Mouse (Mus musculus): ENCODE measurements around the gene Syce2. TPM values are rescaled to one million over a fixed set of nuclear protein-coding genes. Genes with fewer than 3 reads are reported as not detected.

Gene Syce2
- polyA plus RNA-seq, 1 experiment from 2014 or later: 49.0 TPM

DNA sequence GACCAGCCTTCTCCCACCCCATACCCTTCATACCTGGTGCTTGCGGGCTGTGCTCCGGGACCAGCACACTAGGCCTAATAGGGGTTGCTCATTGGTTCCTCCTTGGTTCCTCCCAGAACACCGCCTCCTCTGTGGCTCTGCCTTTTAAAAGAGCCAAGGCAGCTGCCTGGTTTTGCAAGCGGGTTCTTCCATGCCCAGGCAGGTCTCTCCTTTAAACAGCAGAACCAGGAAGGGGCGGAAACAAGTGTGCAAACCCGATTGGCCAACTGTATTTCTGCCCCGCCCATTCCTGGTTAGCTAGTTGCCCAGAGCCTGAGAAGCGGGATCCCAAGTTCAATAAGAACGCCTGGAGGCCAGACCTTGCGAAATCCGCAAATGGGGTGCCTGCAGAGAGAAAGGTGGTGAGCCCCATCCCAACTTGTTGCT is 21.8 kb downstream of the Syce2 start, which contains the start of gene Gcdh:
Gene Gcdh (minus strand): TSS at position 213 of the 426 bp plus-strand sequence.
- peak; percentile 98 for ATAC-seq (ENCODE audit: insufficient read depth, low FRiP score)
- 0% methylated on average over 11 of the region's 11 CpGs for WGBS

DNA sequence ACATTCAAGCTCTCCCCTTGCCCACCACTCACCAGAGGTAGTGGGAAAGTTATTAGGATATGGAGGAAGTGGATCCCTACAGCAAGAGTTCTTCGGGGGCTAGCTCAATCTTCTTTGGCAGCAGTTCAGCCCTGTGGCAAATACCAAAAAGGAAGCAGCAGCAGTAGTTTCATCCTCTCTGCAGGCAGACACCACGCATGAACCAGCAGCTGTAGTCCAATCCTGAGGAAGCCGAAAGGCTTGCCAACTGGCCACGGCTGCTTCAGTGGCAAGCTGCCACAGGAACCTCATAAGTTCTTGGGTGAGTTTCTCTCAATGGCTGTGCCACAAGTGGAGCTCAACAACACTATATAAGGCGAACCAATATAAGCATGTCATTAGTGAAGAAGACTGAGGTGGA is 24.1 kb downstream of the Syce2 start:
- H3K36me3 ChIP-seq (ENCODE audit: control insufficient read depth, insufficient read depth, low read length): no peaks in the 10 kb centered on the region
- H3K4me3 ChIP-seq (replicated peaks; ENCODE audit: low read length): no peak overlapping the region
- H3K27me3 ChIP-seq (ENCODE audit: control insufficient read depth, insufficient read depth, low read length): no peaks in the 10 kb centered on the region
- peaks cover 7% of the 10 kb centered on the region; the same call in 1 of the 2 replicates for H3K4me1 ChIP-seq (ENCODE audit: control insufficient read depth, insufficient read depth, low read length)
- ATAC-seq (ENCODE audit: insufficient read depth, low FRiP score): no peak
- H3K9ac ChIP-seq (ENCODE audit: low read length): no peak overlapping the region
- no peaks in the 10 kb centered on the region for H3K9me3 ChIP-seq (replicated peaks; ENCODE audit: control insufficient read depth, low read length)
- WGBS: 83% methylated on average over 5 of the region's 5 CpGs
- no peak overlapping the region for H3K27ac ChIP-seq (ENCODE audit: low read length)
- H3K4me2 ChIP-seq (ENCODE audit: low read depth, low read length): no peak overlapping the region

More for the DNA sequence above, 21.8 kb downstream of the Syce2 start, which contains the start of gene Gcdh:
- H3K4me1 ChIP-seq (ENCODE audit: control insufficient read depth, insufficient read depth, low read length): peaks cover 7% of the 10 kb centered on the region; the same call in 1 of the 2 replicates
- no peaks in the 10 kb centered on the region for H3K9me3 ChIP-seq (replicated peaks; ENCODE audit: control insufficient read depth, low read length)
- H3K36me3 ChIP-seq (ENCODE audit: control insufficient read depth, insufficient read depth, low read length): no peaks in the 10 kb centered on the region
- no peak within 1 kb of the TSS for H3K27ac ChIP-seq (ENCODE audit: low read length)
- H3K4me3 ChIP-seq (replicated peaks; ENCODE audit: low read length): peak within 1 kb of the TSS; percentile 85
- peak within 1 kb of the TSS; percentile 94 for H3K4me2 ChIP-seq (ENCODE audit: low read depth, low read length)
- no peaks in the 10 kb centered on the region for H3K27me3 ChIP-seq (ENCODE audit: control insufficient read depth, insufficient read depth, low read length)
- peak within 1 kb of the TSS; percentile 81 for H3K9ac ChIP-seq (ENCODE audit: low read length)

DNA sequence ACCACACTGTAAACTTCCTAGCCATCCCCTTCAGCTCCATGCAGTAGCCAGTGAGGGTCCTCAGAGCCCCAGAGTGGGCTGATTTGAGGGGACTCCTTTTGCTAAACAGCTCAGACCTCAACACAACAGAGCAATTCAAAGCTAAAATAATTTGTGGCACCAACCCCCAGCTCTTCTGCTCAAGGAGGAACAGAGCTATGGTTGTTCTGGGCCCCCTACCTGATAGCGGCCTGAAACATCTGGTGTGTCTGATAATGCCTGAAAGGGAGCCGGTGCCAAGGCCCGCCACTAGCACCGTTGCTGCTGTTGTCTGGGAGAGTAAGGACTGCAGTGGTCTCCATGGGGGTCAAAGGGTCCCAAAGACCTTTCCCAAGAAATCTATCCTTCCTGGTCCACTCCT is 29.2 kb downstream of the Syce2 start:
- Histone ChIP-seq H3K4me1 (ENCODE audit: control insufficient read depth, insufficient read depth, low read length) (peaks cover 9% of the 10 kb centered on the region; the same call in 1 of the 2 replicates), H3K4me2 (ENCODE audit: low read depth, low read length) (no peak overlapping the region), H3K9ac (ENCODE audit: low read length) (no peak overlapping the region), H3K9me3 (replicated peaks; ENCODE audit: control insufficient read depth, low read length) (no peaks in the 10 kb centered on the region), H3K27me3 (ENCODE audit: control insufficient read depth, insufficient read depth, low read length) (no peaks in the 10 kb centered on the region), H3K27ac (ENCODE audit: low read length) (no peak overlapping the region), H3K36me3 (ENCODE audit: control insufficient read depth, insufficient read depth, low read length) (no peaks in the 10 kb centered on the region), H3K4me3 (replicated peaks; ENCODE audit: low read length) (no peak overlapping the region)
- 51% methylated on average over 4 of the region's 4 CpGs for WGBS
- ATAC-seq (ENCODE audit: insufficient read depth, low FRiP score): no peak

DNA sequence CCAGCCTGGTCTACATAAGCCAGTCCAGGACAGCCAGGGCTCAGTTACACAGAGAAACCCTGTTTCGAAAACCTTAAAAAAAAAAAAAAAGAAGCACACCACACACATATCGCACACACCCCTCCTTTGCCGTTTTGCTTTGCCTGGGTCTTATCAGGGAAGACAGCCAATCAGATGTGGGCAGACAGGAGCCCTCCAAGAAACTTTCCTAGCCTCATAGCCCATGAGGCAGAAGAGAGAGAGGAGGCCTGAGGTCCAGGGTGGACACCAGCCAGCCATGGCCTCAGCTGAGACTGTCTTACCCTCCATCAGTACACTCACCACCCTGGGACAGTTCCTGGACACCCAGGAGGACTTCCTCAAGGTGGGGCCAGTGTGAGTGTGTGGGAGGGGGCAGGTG is 29.8 kb downstream of the Syce2 start, which contains the start of gene Klf1:
Gene Klf1 (plus strand): TSS at position 177 of the 400 bp plus-strand sequence.
- H3K4me1 ChIP-seq (ENCODE audit: control insufficient read depth, insufficient read depth, low read length): peaks cover 9% of the 10 kb centered on the region; the same call in 1 of the 2 replicates
- WGBS: 61% methylated on average over 3 of the region's 3 CpGs
- peak within 1 kb of the TSS; percentile 100 for H3K4me2 ChIP-seq (ENCODE audit: low read depth, low read length)
- no peaks in the 10 kb centered on the region for H3K27me3 ChIP-seq (ENCODE audit: control insufficient read depth, insufficient read depth, low read length)
- no peaks in the 10 kb centered on the region for H3K36me3 ChIP-seq (ENCODE audit: control insufficient read depth, insufficient read depth, low read length)
- H3K4me3 ChIP-seq (replicated peaks; ENCODE audit: low read length): peak within 1 kb of the TSS; percentile 67
- no peak for ATAC-seq (ENCODE audit: insufficient read depth, low FRiP score)
- no peaks in the 10 kb centered on the region for H3K9me3 ChIP-seq (replicated peaks; ENCODE audit: control insufficient read depth, low read length)
- H3K9ac ChIP-seq (ENCODE audit: low read length): peak within 1 kb of the TSS; percentile 90
- peak within 1 kb of the TSS; percentile 84 for H3K27ac ChIP-seq (ENCODE audit: low read length)

DNA sequence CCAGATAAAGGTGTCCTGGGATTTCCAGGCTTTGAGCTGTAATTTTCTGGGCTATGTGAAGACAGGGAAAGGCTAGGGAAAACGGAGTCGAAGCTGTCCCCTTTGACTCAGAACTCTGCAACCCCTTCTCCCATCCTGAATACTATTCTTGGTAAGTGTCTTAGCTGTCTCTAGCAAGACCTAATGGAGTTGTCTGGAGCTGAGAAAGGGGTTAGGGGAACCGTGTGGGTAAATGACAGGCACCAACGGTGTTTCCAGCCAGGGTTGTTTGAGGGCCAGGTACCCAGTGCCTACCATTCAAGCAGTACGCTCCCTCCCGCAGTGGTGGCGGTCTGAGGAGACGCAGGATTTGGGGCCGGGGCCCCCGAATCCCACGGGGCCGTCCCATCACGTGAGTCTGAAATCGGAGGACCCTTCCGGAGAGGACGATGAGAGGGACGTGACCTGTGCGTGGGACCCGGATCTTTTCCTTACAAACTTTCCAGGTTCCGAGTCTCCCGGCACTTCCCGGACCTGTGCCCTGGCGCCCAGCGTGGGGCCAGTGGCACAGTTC is 30.5 kb downstream of the Syce2 start:
- H3K4me1 ChIP-seq (ENCODE audit: control insufficient read depth, insufficient read depth, low read length): peaks cover 9% of the 10 kb centered on the region; the same call in 1 of the 2 replicates
- H3K27me3 ChIP-seq (ENCODE audit: control insufficient read depth, insufficient read depth, low read length): no peaks in the 10 kb centered on the region
- peak overlapping the region; percentile 100 for H3K4me2 ChIP-seq (ENCODE audit: low read depth, low read length)
- peak overlapping the region; percentile 67 for H3K4me3 ChIP-seq (replicated peaks; ENCODE audit: low read length)
- no peaks in the 10 kb centered on the region for H3K9me3 ChIP-seq (replicated peaks; ENCODE audit: control insufficient read depth, low read length)
- no peaks in the 10 kb centered on the region for H3K36me3 ChIP-seq (ENCODE audit: control insufficient read depth, insufficient read depth, low read length)
- ATAC-seq (ENCODE audit: insufficient read depth, low FRiP score): no peak
- 5% methylated on average over 24 of the region's 24 CpGs for WGBS
- peak overlapping the region; percentile 84 for H3K27ac ChIP-seq (ENCODE audit: low read length)
- peak overlapping the region; percentile 90 for H3K9ac ChIP-seq (ENCODE audit: low read length)

DNA sequence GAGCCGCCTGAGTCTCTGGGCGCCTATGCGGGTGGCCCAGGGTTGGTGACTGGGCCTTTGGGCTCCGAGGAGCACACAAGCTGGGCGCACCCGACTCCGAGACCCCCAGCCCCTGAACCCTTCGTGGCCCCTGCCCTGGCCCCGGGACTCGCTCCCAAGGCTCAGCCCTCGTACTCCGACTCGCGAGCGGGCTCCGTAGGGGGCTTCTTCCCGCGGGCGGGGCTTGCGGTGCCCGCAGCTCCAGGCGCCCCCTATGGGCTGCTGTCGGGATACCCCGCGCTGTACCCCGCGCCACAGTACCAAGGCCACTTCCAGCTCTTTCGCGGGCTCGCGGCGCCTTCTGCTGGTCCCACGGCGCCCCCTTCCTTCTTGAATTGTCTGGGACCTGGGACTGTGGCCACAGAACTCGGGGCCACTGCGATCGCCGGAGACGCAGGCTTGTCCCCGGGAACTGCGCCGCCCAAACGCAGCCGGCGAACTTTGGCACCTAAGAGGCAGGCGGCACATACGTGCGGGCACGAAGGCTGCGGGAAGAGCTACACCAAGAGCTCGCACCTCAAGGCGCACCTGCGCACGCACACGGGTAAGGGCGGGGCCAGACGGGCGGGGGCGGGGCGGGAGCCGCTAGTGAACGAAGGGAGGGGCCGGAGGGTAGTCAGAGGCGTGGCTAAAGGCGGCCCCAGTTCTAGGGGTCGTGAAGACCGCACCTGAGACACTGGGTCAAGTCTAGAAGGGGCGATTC is 31.2 kb downstream of the Syce2 start:
- Histone ChIP-seq H3K36me3 (ENCODE audit: control insufficient read depth, insufficient read depth, low read length) (no peaks in the 10 kb centered on the region), H3K9ac (ENCODE audit: low read length) (peak overlapping the region; percentile 90), H3K27ac (ENCODE audit: low read length) (peak overlapping the region; percentile 84), H3K4me3 (replicated peaks; ENCODE audit: low read length) (peak overlapping the region; percentile 67), H3K4me1 (ENCODE audit: control insufficient read depth, insufficient read depth, low read length) (peaks cover 9% of the 10 kb centered on the region; the same call in 1 of the 2 replicates), H3K9me3 (replicated peaks; ENCODE audit: control insufficient read depth, low read length) (no peaks in the 10 kb centered on the region), H3K4me2 (ENCODE audit: low read depth, low read length) (peak overlapping the region; percentile 100), H3K27me3 (ENCODE audit: control insufficient read depth, insufficient read depth, low read length) (no peaks in the 10 kb centered on the region)
- under 1% methylated on average over 68 of the region's 68 CpGs for WGBS
- peak; percentile 90 for ATAC-seq (ENCODE audit: insufficient read depth, low FRiP score)

DNA sequence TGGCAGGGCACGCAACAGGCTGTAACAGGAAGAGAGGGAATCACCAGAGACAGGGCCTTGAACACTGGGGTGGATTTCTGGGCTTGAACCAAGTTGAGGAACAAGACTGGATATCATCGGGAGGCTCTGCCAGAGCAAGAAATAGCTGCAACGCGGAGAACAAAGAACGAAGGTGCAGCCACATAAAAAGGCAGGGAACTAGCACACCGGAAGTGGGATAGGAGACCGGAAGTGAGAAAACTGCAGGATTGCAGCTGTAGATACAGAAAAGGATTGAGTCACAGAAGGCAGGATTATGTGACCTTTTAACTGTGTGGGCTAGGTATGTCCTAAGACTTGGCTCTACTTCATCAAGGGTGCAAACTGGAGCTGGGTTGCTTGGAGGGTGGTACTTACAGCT is 32.4 kb downstream of the Syce2 start:
- Histone ChIP-seq H3K4me3 (replicated peaks; ENCODE audit: low read length) (no peak overlapping the region), H3K4me1 (ENCODE audit: control insufficient read depth, insufficient read depth, low read length) (peaks cover 15% of the 10 kb centered on the region), H3K9ac (ENCODE audit: low read length) (no peak overlapping the region), H3K36me3 (ENCODE audit: control insufficient read depth, insufficient read depth, low read length) (no peaks in the 10 kb centered on the region), H3K27me3 (ENCODE audit: control insufficient read depth, insufficient read depth, low read length) (no peaks in the 10 kb centered on the region), H3K4me2 (ENCODE audit: low read depth, low read length) (no peak overlapping the region), H3K9me3 (replicated peaks; ENCODE audit: control insufficient read depth, low read length) (no peaks in the 10 kb centered on the region), H3K27ac (ENCODE audit: low read length) (no peak overlapping the region)
- 88% methylated on average over 7 of the region's 7 CpGs for WGBS
- no peak for ATAC-seq (ENCODE audit: insufficient read depth, low FRiP score)

DNA sequence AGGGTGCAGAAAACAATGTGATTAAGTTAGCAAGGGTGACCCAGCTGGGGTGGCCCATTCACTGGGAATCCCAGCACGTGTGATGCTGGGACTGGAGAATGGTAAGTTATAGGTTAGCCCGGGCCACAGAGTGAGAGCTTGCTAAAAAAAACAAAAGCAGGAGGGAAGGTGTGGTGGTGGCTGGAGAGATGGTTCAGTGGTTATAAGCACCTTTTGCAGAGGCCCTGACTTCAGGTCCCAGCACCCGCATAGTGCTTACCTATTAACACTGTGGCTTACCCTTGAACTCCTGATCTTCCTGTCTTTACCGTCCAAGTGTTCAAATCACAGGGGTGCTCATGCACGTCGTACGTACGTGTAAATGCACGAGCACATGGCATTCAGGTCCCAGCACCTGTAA is 35.1 kb downstream of the Syce2 start:
- Histone ChIP-seq H3K27ac (ENCODE audit: low read length) (no peak overlapping the region), H3K4me2 (ENCODE audit: low read depth, low read length) (no peak overlapping the region), H3K36me3 (ENCODE audit: control insufficient read depth, insufficient read depth, low read length) (no peaks in the 10 kb centered on the region), H3K9me3 (replicated peaks; ENCODE audit: control insufficient read depth, low read length) (no peaks in the 10 kb centered on the region), H3K9ac (ENCODE audit: low read length) (no peak overlapping the region), H3K4me3 (replicated peaks; ENCODE audit: low read length) (no peak overlapping the region), H3K4me1 (ENCODE audit: control insufficient read depth, insufficient read depth, low read length) (peaks cover 16% of the 10 kb centered on the region), H3K27me3 (ENCODE audit: control insufficient read depth, insufficient read depth, low read length) (peaks cover 10% of the 10 kb centered on the region)
- WGBS: 91% methylated on average over 9 of the region's 9 CpGs
- ATAC-seq (ENCODE audit: insufficient read depth, low FRiP score): no peak

DNA sequence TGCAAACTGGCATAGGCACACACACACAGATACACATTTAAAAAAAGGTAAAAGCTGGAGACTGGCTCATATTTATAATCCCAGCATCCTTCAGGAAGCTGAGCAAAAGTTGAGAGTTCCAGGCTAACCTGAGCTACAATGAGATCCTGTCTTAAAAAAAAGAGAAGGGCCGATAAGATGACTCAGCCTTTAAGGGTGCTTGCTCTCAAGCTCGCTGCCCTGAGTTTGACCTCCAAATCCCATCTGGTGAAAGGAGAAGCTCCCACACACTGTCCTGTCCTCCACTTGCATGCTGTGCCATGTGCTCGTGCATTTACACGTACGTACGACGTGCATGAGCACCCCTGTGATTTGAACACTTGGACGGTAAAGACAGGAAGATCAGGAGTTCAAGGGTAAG is 35.6 kb downstream of the Syce2 start:
- Histone ChIP-seq H3K4me3 (replicated peaks; ENCODE audit: low read length) (no peak overlapping the region), H3K4me1 (ENCODE audit: control insufficient read depth, insufficient read depth, low read length) (peaks cover 13% of the 10 kb centered on the region), H3K36me3 (ENCODE audit: control insufficient read depth, insufficient read depth, low read length) (no peaks in the 10 kb centered on the region), H3K27ac (ENCODE audit: low read length) (no peak overlapping the region), H3K4me2 (ENCODE audit: low read depth, low read length) (no peak overlapping the region), H3K9me3 (replicated peaks; ENCODE audit: control insufficient read depth, low read length) (no peaks in the 10 kb centered on the region), H3K9ac (ENCODE audit: low read length) (no peak overlapping the region), H3K27me3 (ENCODE audit: control insufficient read depth, insufficient read depth, low read length) (peaks cover 15% of the 10 kb centered on the region)
- 71% methylated on average over 8 of the region's 8 CpGs for WGBS
- ATAC-seq (ENCODE audit: insufficient read depth, low FRiP score): no peak

All from stomach, embryonic 16.5 days (tissue).